ENCODE assay signal across 8 mouse cellular contexts in genomic region chr1:184033390-184034010, GRCm38 (mm10). TPM values are rescaled to one million over a fixed set of nuclear protein-coding genes. Genes with fewer than 3 reads are reported as not detected.
DNase-seq lines count a peak whose midpoint lies in the region; ATAC-seq and TF ChIP-seq lines count a peak whose summit lies in the region.

No protein-coding gene starts in this region.

- peaks cover 21% of the 10 kb centered on the region; the same call in 1 of the 2 replicates for H3K79me2 ChIP-seq in liver, adult 2 months (ENCODE audit: control insufficient read depth, insufficient read depth, low read length)

- peak overlapping the region; percentile 97 for H3K27ac ChIP-seq in forebrain, embryonic 12.5 days
- peak overlapping the region; percentile 97 for H3K27ac ChIP-seq in hindbrain, embryonic 11.5 days (ENCODE audit: low read depth, low read length)
- peak overlapping the region; percentile 97 for H3K27ac ChIP-seq in liver, adult 2 months (replicated peaks; ENCODE audit: insufficient read depth, low read depth, low read length)
- peak overlapping the region; percentile 96 for H3K27ac ChIP-seq in stomach, embryonic 15.5 days

- H3K9ac ChIP-seq in forebrain, embryonic 12.5 days, result peak overlapping the region; percentile 85
- H3K9ac ChIP-seq in hindbrain, embryonic 11.5 days (ENCODE audit: low read depth, low read length), result peak overlapping the region; percentile 91
- peak overlapping the region; percentile 96 for H3K9ac ChIP-seq in liver, adult 2 months (ENCODE audit: low read depth, low read length)
- peak overlapping the region; percentile 81 for H3K9ac ChIP-seq in stomach, embryonic 15.5 days

- H3K27me3 ChIP-seq in forebrain, embryonic 12.5 days, result no peaks in the 10 kb centered on the region
- no peaks in the 10 kb centered on the region for H3K27me3 ChIP-seq in hindbrain, embryonic 11.5 days (ENCODE audit: control insufficient read depth, insufficient read depth, low read length)
- H3K27me3 ChIP-seq in liver, adult 2 months (ENCODE audit: control insufficient read depth, insufficient read depth, low read length), result no peaks in the 10 kb centered on the region
- no peaks in the 10 kb centered on the region for H3K27me3 ChIP-seq in stomach, embryonic 15.5 days (replicated peaks)

- no peaks in the 10 kb centered on the region for H3K9me3 ChIP-seq in forebrain, embryonic 12.5 days
- H3K9me3 ChIP-seq in hindbrain, embryonic 11.5 days (ENCODE audit: control insufficient read depth, low read length), result no peaks in the 10 kb centered on the region
- H3K9me3 ChIP-seq in stomach, embryonic 15.5 days, result no peaks in the 10 kb centered on the region

- DNase-seq in heart, adult 11 months, result peak; percentile 98
- DNase-seq in heart, adult 8-10 months (ENCODE audit: low spot score), result no peak
- peak; percentile 88 for DNase-seq in adrenal gland, postnatal 14 days
- DNase-seq in hindbrain, embryonic 11.5 days (ENCODE audit: low spot score), result peak; percentile 78
- DNase-seq in liver, adult 2 months (ENCODE audit: extremely low read depth, low read depth, low spot score), result no peak

- TF ChIP-seq POLR2A in liver, adult 2 months (IDR thresholded peaks at IDR 0.05; ENCODE audit: extremely low read depth, insufficient read depth, low read length), result no peak

- peak overlapping the region; percentile 85 for H3K4me2 ChIP-seq in forebrain, embryonic 12.5 days
- peak overlapping the region; percentile 90 for H3K4me2 ChIP-seq in hindbrain, embryonic 11.5 days (replicated peaks; ENCODE audit: low read depth, low read length)
- peak overlapping the region; percentile 92 for H3K4me2 ChIP-seq in stomach, embryonic 15.5 days

- 0 out of 2 replicates have a peak, but pooled peaks have one; percentile 20 for TF ChIP-seq CTCF in liver, adult 2 months (IDR thresholded peaks at IDR 0.05; ENCODE audit: low read depth, low read length)

- peaks cover 40% of the 10 kb centered on the region for H3K4me1 ChIP-seq in forebrain, embryonic 12.5 days
- H3K4me1 ChIP-seq in hindbrain, embryonic 11.5 days (replicated peaks; ENCODE audit: control insufficient read depth, insufficient read depth, low read length), result no peaks in the 10 kb centered on the region; the same call in 1 of the 2 replicates
- peaks cover 6% of the 10 kb centered on the region; the same call in 1 of the 2 replicates for H3K4me1 ChIP-seq in liver, adult 2 months (ENCODE audit: control insufficient read depth, insufficient read depth, low read length)
- peaks cover 8% of the 10 kb centered on the region for H3K4me1 ChIP-seq in stomach, embryonic 15.5 days

- peak; percentile 81 for ATAC-seq in forebrain, embryonic 12.5 days (ENCODE audit: low FRiP score)
- ATAC-seq in hindbrain, embryonic 11.5 days (ENCODE audit: low FRiP score), result peak; percentile 84
- ATAC-seq in monocyte, adult 5-6 weeks (replicated peaks; ENCODE audit: insufficient number of reproducible peaks, low FRiP score, low TSS enrichment, poor library complexity, severe bottlenecking), result peak; percentile 10
- peak; percentile 77 for ATAC-seq in stomach, embryonic 15.5 days (ENCODE audit: insufficient read depth, low FRiP score, low read depth)

- H3K36me3 ChIP-seq in forebrain, embryonic 12.5 days (replicated peaks), result peaks cover 18% of the 10 kb centered on the region
- no peaks in the 10 kb centered on the region for H3K36me3 ChIP-seq in hindbrain, embryonic 11.5 days (ENCODE audit: control insufficient read depth, insufficient read depth, low read length)
- H3K36me3 ChIP-seq in liver, adult 2 months (ENCODE audit: control insufficient read depth, insufficient read depth, low read length), result no peaks in the 10 kb centered on the region
- H3K36me3 ChIP-seq in stomach, embryonic 15.5 days, result no peaks in the 10 kb centered on the region

- WGBS in forebrain, embryonic 12.5 days, result under 1% methylated on average over 63 of the region's 63 CpGs
- under 1% methylated on average over 58 of the region's 63 CpGs for WGBS in hindbrain, embryonic 11.5 days
- 2% methylated on average over 63 of the region's 63 CpGs for WGBS in liver, adult 2 months
- under 1% methylated on average over 62 of the region's 63 CpGs for WGBS in stomach, embryonic 15.5 days

- peak overlapping the region; percentile 69 for H3K4me3 ChIP-seq in forebrain, embryonic 12.5 days (replicated peaks)
- peak overlapping the region; percentile 58 for H3K4me3 ChIP-seq in hindbrain, embryonic 11.5 days (ENCODE audit: low read depth, low read length)
- H3K4me3 ChIP-seq in liver, adult 2 months (ENCODE audit: insufficient read depth, low read depth, low read length), result peak overlapping the region; percentile 91
- peak overlapping the region; percentile 75 for H3K4me3 ChIP-seq in stomach, embryonic 15.5 days (replicated peaks)

RNA-seq across cellular contexts. Expression of gene 1700056E22Rik, which starts 0.6 kb away (rescaled TPM):
- total RNA-seq in heart, adult 8-10 months (2022), result 1 to 10 TPM in 3 of 4 experiments, under 1 TPM in 1; 0.57 to 1.7 (median 1.2) TPM
- total RNA-seq in adrenal gland, postnatal 14 days (2021), result 5.4 and 5.7 TPM in 2 replicates
- polyA plus RNA-seq in forebrain, embryonic 12.5 days (2016; fragmentation: Nextera tagmentation; extraction: Ambion mirVana), result 1.9 and 2.5 TPM in 2 replicates
- 1.9 and 2.2 TPM in 2 replicates for polyA plus RNA-seq in hindbrain, embryonic 11.5 days (2014; fragmentation: Nextera tagmentation; extraction: Ambion mirVana)
- total RNA-seq in liver, adult 2 months (2014; rRNA removed), result 0.27 and 0.28 TPM in 2 replicates
- polyA plus RNA-seq in liver, adult 2 months (2012; rRNA removed), result 0.83 and 0.99 TPM in 2 replicates
- total RNA-seq in monocyte, adult 5-6 weeks (2017), result 1.3 to 6.6 TPM (median 1.8 TPM) in 3 replicates
- 1.4 and 1.5 TPM in 2 replicates for polyA plus RNA-seq in stomach, embryonic 15.5 days (2015; fragmentation: Nextera tagmentation; extraction: Ambion mirVana)

RNA-seq across cellular contexts. Expression of gene Dusp10, which starts 20.4 kb away (rescaled TPM):
- total RNA-seq in heart, adult 8-10 months (2022), result 1 to 10 TPM; 5.8 to 8.3 (median 7.4) TPM
- 19.0 and 19.6 TPM in 2 replicates for total RNA-seq in adrenal gland, postnatal 14 days (2021)
- 10.2 and 11.4 TPM in 2 replicates for polyA plus RNA-seq in forebrain, embryonic 12.5 days (2016; fragmentation: Nextera tagmentation; extraction: Ambion mirVana)
- 6.5 and 7.2 TPM in 2 replicates for polyA plus RNA-seq in hindbrain, embryonic 11.5 days (2014; fragmentation: Nextera tagmentation; extraction: Ambion mirVana)
- 2.1 and 3.0 TPM in 2 replicates for total RNA-seq in liver, adult 2 months (2014; rRNA removed)
- 4.5 and 6.5 TPM in 2 replicates for polyA plus RNA-seq in liver, adult 2 months (2012; rRNA removed)
- total RNA-seq in monocyte, adult 5-6 weeks (2017), result 11.6 to 25.0 TPM (median 22.9 TPM) in 3 replicates
- polyA plus RNA-seq in stomach, embryonic 15.5 days (2015; fragmentation: Nextera tagmentation; extraction: Ambion mirVana), result 8.1 and 9.4 TPM in 2 replicates

Comparison
In these comparisons a context has a peak if more than half of its experiments do, and no peak if none do; other contexts are left out.
1. DNase-seq: peak in heart, adult 11 months (single experiment), adrenal gland, postnatal 14 days (single experiment) and hindbrain, embryonic 11.5 days (single experiment); none in heart, adult 8-10 months (single experiment) and liver, adult 2 months (single experiment).
2. ATAC-seq: peak in every context shown above with its lines; median percentile 84 in hindbrain, embryonic 11.5 days; 81 in forebrain, embryonic 12.5 days; 77 in stomach, embryonic 15.5 days; 10 in monocyte, adult 5-6 weeks.
3. Peak in every context shown above with its lines, with median percentiles within 50 percentile points of each other: H3K27ac ChIP-seq, H3K4me2 ChIP-seq, H3K4me3 ChIP-seq and H3K9ac ChIP-seq.